Mouse (Mus musculus): ENCODE data around the gene Abca4. TPM values are rescaled to one million over a fixed set of nuclear protein-coding genes. Genes with fewer than 3 reads are reported as not detected.

The Abca4 gene
- polyA plus RNA-seq, 1 experiment, result 5.1 TPM

- H3K4me1 ChIP-seq (ENCODE audit: control insufficient read depth, insufficient read depth, low read length), result peaks cover 23% of the 10 kb centered on the region
- under 1% methylated on average over 17 of the region's 17 CpGs for WGBS
- no peak for TF ChIP-seq POLR2A (IDR thresholded peaks at IDR 0.05; ENCODE audit: borderline replicate concordance, extremely low read depth, low read depth, low read length)
- peak; percentile 65 for TF ChIP-seq CTCF (IDR thresholded peaks at IDR 0.05; ENCODE audit: insufficient read depth, low read length)
- H3K4me3 ChIP-seq (replicated peaks; ENCODE audit: extremely low read depth, low read depth, low read length), result peak overlapping the region; percentile 16
- peak; percentile 96 for DNase-seq
These were observed 78.0 kb downstream of the Abca4 start for GRCm38 (mm10) chr3:122122127-122122663.

- peaks cover 23% of the 10 kb centered on the region for H3K4me1 ChIP-seq (ENCODE audit: control insufficient read depth, insufficient read depth, low read length)
- peak; percentile 33 for DNase-seq
- H3K4me3 ChIP-seq (replicated peaks; ENCODE audit: extremely low read depth, low read depth, low read length), result no peak overlapping the region
- TF ChIP-seq POLR2A (IDR thresholded peaks at IDR 0.05; ENCODE audit: borderline replicate concordance, extremely low read depth, low read depth, low read length) (no peak), CTCF (IDR thresholded peaks at IDR 0.05; ENCODE audit: insufficient read depth, low read length) (no peak)
- 62% methylated on average over 8 of the region's 8 CpGs for WGBS
These were observed 78.6 kb downstream of the Abca4 start for GRCm38 (mm10) chr3:122122838-122123237.

- no peak overlapping the region for H3K4me3 ChIP-seq (replicated peaks; ENCODE audit: extremely low read depth, low read depth, low read length)
- TF ChIP-seq CTCF (IDR thresholded peaks at IDR 0.05; ENCODE audit: insufficient read depth, low read length) (no peak), POLR2A (IDR thresholded peaks at IDR 0.05; ENCODE audit: borderline replicate concordance, extremely low read depth, low read depth, low read length) (no peak)
- 32% methylated on average over 17 of the region's 17 CpGs for WGBS
- DNase-seq, result no peak
- H3K4me1 ChIP-seq (ENCODE audit: control insufficient read depth, insufficient read depth, low read length), result peaks cover 9% of the 10 kb centered on the region
These were observed 84.8 kb downstream of the Abca4 start for GRCm38 (mm10) chr3:122128999-122129493.

- peak; percentile 54 for DNase-seq
- Histone ChIP-seq H3K4me3 (replicated peaks; ENCODE audit: extremely low read depth, low read depth, low read length) (no peak overlapping the region), H3K4me1 (ENCODE audit: control insufficient read depth, insufficient read depth, low read length) (peaks cover 9% of the 10 kb centered on the region)
- TF ChIP-seq CTCF (IDR thresholded peaks at IDR 0.05; ENCODE audit: insufficient read depth, low read length), result no peak
- no peak for TF ChIP-seq POLR2A (IDR thresholded peaks at IDR 0.05; ENCODE audit: borderline replicate concordance, extremely low read depth, low read depth, low read length)
- WGBS, result 19% methylated on average over 4 of the region's 4 CpGs
These were observed 86.5 kb downstream of the Abca4 start for GRCm38 (mm10) chr3:122130771-122131170.

GRCm38 (mm10) chr3:122131633-122132032, 87.4 kb downstream of the Abca4 start:
- peak; percentile 66 for DNase-seq
- Histone ChIP-seq H3K4me3 (replicated peaks; ENCODE audit: extremely low read depth, low read depth, low read length) (no peak overlapping the region), H3K4me1 (ENCODE audit: control insufficient read depth, insufficient read depth, low read length) (peaks cover 9% of the 10 kb centered on the region)
- WGBS, result 36% methylated on average over 3 of the region's 3 CpGs
- no peak for TF ChIP-seq CTCF (IDR thresholded peaks at IDR 0.05; ENCODE audit: insufficient read depth, low read length)
- TF ChIP-seq POLR2A (IDR thresholded peaks at IDR 0.05; ENCODE audit: borderline replicate concordance, extremely low read depth, low read depth, low read length), result no peak

GRCm38 (mm10) chr3:122133255-122133654, 89.0 kb downstream of the Abca4 start:
- Histone ChIP-seq H3K4me1 (ENCODE audit: control insufficient read depth, insufficient read depth, low read length) (peaks cover 9% of the 10 kb centered on the region), H3K4me3 (replicated peaks; ENCODE audit: extremely low read depth, low read depth, low read length) (no peak overlapping the region)
- 59% methylated on average over 5 of the region's 5 CpGs for WGBS
- no peak for DNase-seq
- TF ChIP-seq POLR2A (IDR thresholded peaks at IDR 0.05; ENCODE audit: borderline replicate concordance, extremely low read depth, low read depth, low read length) (no peak), CTCF (IDR thresholded peaks at IDR 0.05; ENCODE audit: insufficient read depth, low read length) (no peak)

- WGBS, result 67% methylated on average over 6 of the region's 6 CpGs
- no peak for TF ChIP-seq POLR2A (IDR thresholded peaks at IDR 0.05; ENCODE audit: borderline replicate concordance, extremely low read depth, low read depth, low read length)
- TF ChIP-seq CTCF (IDR thresholded peaks at IDR 0.05; ENCODE audit: insufficient read depth, low read length), result no peak
- Histone ChIP-seq H3K4me1 (ENCODE audit: control insufficient read depth, insufficient read depth, low read length) (peaks cover 9% of the 10 kb centered on the region), H3K4me3 (replicated peaks; ENCODE audit: extremely low read depth, low read depth, low read length) (no peak overlapping the region)
- no peak for DNase-seq
These were observed 89.6 kb downstream of the Abca4 start for GRCm38 (mm10) chr3:122133840-122134239.

GRCm38 (mm10) chr3:122140589-122141400, 96.6 kb downstream of the Abca4 start:
- 61% methylated on average over 18 of the region's 18 CpGs for WGBS
- peak; percentile 68 for DNase-seq
- H3K4me3 ChIP-seq (replicated peaks; ENCODE audit: extremely low read depth, low read depth, low read length), result no peak overlapping the region
- TF ChIP-seq POLR2A (IDR thresholded peaks at IDR 0.05; ENCODE audit: borderline replicate concordance, extremely low read depth, low read depth, low read length) (no peak), CTCF (IDR thresholded peaks at IDR 0.05; ENCODE audit: insufficient read depth, low read length) (no peak)
- H3K4me1 ChIP-seq (ENCODE audit: control insufficient read depth, insufficient read depth, low read length), result no peaks in the 10 kb centered on the region

- 76% methylated on average over 9 of the region's 9 CpGs for WGBS
- no peaks in the 10 kb centered on the region for H3K4me1 ChIP-seq (ENCODE audit: control insufficient read depth, insufficient read depth, low read length)
- no peak overlapping the region for H3K4me3 ChIP-seq (replicated peaks; ENCODE audit: extremely low read depth, low read depth, low read length)
- TF ChIP-seq CTCF (IDR thresholded peaks at IDR 0.05; ENCODE audit: insufficient read depth, low read length), result no peak
- no peak for TF ChIP-seq POLR2A (IDR thresholded peaks at IDR 0.05; ENCODE audit: borderline replicate concordance, extremely low read depth, low read depth, low read length)
- no peak for DNase-seq
These were observed 98.1 kb downstream of the Abca4 start for GRCm38 (mm10) chr3:122142256-122142922.
